Mouse (Mus musculus) NIH3T3 (cell line): Measurements from ENCODE around the gene Yif1b.
"Not testable (repeated sequence)": the region's sequence is repeated elsewhere in the genome, so short reads cannot be mapped to it uniquely, and the experiment has no call there.

Source experiments
- DNase-seq: peaks from one replicate; pipeline ENCODE4 v3.0.0-alpha.2; 2012; ENCODE audit warnings: low read depth

The Yif1b gene

DNA sequence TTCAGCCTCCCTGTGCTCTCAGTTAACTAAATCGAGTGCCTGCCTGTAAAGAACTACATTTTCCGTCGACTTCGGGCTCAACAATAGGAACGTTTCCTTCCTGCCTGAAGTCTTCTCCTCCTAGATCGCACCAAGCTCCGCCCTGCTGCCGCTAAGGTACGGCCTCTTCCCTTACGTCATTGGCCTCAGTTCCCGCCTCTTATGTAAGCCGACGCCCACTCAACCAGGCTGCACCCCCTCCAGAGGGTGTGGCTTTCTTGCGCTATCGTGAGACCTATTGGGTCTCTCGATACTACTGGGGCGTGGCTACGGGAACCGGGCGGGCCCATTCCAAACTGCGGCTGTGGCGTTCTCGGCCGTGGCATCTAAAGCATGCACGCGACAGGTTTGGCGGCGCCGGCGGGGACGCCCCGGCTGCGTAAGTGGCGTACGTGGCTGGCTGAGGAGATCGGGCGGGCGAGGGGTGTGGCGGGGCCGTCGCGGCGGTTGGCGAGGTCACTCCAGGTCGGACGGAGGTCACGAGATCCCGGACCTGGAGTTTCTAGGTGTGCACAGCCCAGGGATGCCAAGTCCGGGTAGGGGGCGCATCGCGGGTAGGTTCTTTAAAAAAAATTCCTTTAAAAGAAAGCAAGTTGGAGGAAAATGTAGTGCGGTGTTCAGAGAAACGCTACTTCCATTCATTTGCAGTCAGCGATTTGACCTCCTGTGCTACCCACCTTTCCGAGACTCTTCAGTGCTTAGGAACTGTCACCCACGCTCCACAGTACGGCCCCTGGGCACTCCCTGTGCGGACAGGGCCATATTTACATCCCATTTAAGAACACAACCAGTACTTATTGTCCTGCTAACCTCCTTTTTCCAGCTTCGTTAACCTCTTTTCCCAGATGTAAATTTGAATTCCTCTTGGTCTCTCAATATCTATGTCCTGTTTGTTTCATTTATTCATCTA lies at the start of gene Yif1b:
Gene Yif1b, plus strand, starts transcription at position 311 of the 949 bp plus-strand sequence.
- DNase-seq: peak; percentile 100

DNA sequence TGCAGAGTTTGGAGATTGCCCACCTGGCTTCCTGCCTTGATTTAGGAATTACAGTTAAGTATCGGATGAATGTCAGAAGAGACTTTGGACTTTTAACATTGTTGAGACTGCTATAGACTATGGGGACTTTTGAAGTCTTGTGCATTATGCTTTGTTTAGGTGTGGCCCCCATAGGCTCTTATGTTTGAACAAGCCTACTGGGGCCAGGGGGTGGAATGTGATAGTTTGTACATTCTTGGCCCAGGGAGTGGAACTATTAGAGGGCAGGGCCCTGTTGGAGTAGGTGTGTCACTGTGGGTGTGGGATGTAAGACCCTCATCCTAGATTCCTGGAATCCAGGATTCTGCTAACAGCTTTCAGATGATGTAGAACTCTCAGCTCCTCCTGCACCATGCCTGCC lies 43.9 kb upstream of the Yif1b start:
- not testable (repeated sequence) for DNase-seq

DNA sequence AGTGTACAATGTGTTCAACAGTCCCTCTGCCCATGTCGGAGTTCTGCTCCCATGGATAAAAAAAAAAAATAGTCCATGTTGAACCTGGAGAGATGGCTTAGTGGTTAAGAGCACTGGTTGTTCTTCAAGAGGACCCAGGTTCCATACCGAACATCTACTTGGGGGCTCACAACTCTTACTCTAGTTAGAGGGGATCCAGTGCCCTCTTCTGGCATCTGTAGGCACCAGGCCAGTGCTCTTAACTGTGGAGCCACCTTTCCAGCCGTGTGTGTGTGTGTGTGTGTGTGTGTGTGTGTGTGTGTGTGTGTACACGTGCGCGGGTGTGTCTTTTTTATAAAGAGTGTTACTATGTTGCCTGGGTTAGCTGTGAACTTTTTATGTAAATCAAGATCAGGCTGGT lies 35.6 kb upstream of the Yif1b start:
- DNase-seq: no peak

DNA sequence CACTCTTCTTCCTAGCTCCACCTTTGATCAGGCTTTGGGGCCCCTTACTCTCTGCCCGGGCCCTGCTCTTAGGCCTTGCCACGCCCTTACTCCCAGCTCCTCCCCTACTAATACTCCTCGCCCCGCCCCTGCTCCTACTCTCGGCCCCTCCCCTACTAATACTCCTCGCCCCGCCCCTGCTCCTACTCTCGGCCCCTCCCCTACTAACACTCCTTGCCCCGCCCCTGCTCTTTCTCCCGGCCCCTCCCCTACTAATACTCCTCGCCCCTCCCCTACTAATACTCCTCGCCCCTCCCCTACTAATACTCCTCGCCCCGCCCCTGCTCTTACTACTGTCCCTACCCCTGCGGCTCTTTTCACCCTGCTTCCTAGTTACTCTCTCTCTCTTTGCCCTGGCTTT lies 27.1 kb upstream of the Yif1b start:
- DNase-seq: peak; percentile 83

DNA sequence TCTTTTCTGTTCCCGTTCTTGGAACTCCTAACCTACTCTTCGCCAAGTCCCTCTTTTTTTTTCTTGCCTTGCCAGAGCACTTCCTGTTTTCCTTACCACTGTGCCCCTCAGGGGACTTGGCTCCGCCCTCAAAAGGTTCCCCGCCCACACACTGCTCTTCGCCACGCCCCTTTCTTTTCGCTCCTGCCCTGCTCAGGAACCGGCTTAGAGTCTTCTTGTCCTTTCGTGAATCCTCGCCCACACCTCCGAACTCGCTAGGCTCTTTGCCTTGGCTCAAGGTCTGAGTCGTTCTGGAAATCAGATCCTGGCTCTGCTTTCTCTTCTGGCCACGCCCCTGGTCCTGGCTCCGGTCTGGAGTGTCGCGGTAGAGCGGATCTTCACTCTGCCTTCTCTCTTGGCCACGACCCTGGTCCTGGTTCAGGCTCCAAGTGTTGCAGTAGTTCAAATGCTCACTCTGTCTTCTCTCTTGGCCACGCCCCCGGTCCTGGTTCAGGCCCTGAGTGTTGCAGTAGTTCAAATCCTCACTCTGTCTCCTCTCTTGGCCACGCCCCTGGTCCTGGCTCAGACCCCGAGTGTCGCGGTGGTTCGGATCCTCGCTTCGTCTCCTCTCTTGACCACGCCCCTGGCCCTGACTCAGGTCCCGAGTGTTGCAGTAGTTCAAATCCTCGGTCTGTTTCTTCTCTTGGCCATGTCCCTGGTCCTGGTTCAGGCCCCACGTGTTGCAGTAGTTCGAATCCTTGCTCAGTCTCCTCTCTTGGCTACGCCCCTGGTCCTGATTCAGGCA lies 26.5 kb upstream of the Yif1b start:
- peak; percentile 96 for DNase-seq

DNA sequence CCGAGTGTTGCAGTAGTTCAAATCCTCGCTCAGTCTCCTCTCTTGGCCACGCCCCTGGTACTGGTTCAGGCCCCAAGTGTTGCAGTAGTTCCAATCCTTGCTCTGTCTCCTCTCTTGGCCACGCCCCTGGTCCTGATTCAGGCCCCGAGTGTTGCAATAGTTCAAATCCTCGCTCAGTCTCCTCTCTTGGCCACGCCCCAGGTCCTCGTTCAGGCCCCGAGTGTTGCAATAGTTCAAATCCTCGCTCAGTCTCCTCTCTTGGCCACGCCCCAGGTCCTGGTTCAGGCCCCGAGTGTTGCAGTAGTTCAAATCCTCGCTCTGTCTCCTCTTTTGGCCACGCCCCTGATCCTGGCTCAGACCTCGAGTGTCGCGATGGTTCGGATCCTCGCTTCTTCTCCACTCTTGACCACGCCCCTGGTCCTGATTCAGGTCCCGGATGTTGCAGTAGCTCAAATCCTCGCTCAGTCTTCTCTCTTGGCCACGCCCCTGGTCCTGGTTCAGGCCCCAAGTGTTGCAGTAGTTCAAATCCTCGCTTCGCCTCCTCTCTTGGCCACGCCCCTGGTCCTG lies 25.8 kb upstream of the Yif1b start:
- peak; percentile 9 for DNase-seq

DNA sequence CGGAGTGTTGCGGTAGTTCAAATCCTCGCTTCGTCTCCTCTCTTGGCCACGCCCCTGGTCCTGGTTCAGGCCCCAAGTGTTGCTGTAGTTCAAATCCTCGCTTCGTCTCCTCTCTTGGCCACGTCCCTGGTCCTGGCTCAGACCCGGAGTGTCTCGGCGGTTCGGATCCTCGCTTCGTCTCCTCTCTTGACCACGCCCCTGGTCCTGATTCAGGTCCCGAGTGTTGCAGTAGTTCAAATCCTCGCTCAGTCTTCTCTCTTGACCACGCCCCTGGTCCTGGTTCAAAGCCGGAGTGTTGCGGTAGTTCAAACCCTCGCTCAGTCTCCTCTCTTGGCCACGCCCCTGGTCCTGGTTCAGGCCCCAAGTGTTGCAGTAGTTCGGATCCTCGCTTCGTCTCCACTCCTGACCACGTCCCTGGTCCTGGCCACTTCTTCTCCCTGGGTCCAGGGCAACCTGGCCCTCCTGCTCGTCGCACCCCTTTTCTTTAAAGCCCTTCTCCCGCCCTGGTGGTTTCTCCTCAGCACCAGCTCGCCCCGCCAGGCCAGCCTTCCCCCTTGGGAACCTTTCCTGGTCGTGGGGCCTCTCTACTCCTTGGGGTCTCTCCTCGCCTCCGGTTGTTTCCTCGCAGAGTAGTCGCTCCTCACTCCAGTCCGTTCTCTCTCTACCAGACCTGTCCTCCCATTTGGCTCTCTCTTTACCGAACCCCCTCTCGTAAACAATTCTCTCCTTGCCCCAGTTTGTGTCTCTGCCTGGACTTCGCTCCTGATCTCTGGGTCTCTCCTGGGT lies 25.2 kb upstream of the Yif1b start:
- DNase-seq: not testable (repeated sequence)

DNA sequence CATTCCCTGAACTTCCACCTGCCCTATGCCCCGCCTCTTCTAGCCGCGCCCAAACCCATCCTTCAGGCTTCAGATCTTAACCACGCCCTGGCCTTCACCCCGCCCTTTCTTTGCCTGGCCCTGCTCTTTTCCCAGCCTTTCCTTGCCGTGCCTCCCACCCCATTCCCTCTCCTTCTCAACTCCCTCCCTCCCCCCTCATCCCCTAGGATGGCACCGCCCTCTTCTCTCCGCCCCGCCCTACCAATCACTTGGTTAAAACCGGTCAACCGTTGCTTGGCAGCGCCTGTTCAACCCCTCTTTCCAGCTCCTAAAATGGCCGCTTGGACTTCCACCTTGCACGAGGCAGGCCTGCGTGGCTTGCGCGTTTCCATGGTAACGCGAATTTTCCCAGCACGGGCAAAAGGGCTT lies 24.4 kb upstream of the Yif1b start, which contains the start of gene Catsperg1:
Gene Catsperg1, minus strand, starts transcription at position 361 of the 408 bp plus-strand sequence.
- DNase-seq: no peak

DNA sequence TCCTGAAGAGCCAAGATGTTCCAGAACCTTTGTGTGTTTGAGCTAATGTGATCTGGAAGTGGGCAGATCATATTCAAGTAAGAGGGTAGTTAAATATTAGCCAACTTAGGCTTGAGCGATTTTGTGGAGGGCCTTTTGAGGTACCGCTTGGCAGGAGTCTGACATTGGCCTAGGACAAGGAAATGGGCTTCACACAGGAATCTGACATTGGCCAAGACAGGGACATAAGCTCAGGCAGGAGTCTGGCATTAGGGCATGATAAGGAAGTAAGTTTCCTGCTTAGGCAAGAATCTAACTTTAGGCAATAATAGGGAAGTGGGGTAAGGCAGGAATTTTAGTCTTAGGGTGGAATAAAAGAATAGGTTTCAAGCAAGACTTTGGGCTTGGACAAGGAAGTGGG lies 23.9 kb upstream of the Yif1b start:
- DNase-seq: no peak

DNA sequence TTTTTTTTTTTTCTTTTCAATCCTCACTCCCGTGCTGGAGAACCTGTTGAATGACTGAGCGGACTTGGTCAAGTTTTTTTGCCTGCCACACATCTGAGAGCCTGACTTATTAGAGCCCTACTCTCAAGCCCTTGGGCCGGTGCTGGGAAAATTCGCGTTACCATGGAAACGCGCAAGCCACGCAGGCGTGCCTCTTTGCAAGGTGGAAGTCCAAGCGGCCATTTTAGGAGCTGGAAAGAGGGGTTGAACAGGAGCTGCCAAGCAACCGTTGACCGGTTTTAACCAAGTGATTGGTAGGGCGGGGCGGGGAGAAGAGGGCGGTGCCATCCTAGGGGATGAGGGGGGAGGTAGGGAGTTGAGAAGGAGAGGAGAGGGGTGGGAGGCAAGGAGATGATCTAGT lies 23.3 kb upstream of the Yif1b start:
- DNase-seq: no peak

DNA sequence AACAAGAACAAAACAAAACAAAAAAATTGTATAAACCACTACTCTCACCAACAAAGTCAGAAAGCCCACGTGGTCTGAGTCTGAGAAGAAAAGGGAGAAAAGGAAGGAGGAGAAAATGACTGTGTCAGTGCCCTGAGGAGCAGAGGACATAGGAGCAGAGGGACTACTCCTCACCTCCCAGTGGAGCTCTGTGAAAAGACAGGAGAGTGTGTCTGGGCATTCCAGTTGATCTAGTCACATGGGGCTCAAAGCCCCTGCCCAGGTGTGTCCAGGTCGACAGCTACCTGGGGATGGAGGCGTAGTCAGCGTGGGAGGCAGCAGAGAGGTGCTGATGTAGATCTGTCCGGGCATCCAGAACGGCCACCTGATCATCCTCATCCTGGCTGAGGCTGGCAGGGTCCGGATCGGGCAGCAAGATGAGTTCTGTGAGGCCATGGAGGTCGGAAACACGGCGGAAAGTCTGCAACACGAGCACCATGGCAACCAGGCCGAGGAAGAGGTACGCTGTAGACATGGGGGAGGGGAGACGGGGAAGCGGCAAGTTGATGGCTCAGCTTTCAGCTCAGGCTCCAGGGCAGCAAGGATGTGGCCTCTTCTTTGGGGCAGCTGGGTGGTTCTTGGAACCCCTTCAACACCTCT lies 13.3 kb upstream of the Yif1b start:
- DNase-seq: no peak

DNA sequence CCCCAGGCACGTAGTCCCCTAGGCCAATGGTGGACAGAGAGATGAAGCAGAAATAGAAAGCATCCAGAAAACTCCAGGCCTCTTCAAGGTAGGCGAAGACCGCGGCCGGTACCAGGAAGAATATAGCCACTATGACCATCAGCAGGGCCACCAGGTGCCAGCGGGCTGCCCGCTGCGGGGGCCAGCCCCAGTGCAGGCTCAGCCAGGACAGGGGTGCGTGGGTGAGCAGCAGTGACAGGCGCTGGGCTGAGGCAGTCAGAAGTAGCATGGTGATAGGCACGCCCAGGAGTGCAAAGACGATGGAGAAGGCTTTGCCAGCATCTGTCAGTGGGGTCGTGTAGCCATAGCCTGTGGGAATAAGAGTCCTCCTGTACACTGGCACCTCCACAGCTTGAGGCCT lies 12.6 kb upstream of the Yif1b start:
- no peak for DNase-seq

DNA sequence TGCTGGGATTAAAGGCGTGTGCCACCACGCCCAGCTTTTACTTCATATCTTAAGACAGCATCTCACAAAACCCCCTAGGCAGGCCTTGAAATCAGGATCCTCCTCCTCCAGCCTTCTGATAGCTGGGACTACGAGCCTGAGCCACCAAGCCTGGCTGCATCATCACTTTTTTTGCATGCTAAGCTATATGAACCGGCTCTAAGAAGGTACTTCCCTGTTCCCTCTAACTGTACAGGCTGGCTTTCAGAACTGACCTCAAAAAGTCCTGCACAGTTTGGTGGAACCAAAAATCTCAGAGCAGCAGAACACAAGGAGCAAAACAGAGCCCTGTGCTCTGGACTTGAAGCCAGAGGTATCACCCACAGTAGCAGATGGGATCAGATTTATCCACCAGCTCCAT lies 9.9 kb upstream of the Yif1b start:
- DNase-seq: no peak

DNA sequence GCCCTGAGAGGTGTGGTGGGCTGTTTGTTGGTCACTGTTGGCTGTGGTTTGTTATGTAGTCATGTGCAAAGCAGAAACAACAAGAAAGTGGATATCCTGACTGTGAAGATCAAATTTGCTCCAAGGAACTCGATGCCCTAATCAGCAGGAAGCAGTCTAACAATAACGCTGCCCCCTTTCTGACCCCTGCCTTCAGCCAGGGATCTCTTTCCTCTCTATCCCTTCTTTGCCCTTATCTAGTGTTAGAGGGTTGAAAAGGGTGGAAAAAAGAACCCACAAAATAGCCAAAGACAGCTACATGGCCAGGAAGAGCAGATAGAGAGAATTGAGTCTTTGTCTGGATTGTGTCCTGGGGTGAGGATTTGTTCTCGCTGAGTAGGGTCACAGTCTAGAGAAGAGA lies 7.6 kb upstream of the Yif1b start:
- DNase-seq: no peak

DNA sequence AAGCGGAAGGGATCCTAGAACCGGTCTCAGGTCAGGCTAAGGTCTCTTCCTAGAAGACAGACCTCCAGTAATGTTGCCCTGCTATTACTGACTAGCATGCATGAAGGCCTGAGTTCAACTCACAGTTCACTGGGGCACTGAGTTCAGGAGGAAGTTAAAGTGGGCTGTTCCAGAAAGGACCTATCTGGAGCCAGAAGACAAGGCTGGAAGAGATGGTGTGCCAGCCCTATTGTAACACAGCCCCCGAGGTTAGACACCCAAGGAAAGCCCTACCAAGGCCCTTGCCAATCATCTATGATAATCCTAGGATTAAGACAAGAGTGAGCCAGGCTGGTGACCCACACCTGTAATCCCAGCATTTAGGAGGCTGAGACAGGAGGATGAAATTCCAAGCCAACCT lies 6.6 kb upstream of the Yif1b start:
- DNase-seq: no peak

DNA sequence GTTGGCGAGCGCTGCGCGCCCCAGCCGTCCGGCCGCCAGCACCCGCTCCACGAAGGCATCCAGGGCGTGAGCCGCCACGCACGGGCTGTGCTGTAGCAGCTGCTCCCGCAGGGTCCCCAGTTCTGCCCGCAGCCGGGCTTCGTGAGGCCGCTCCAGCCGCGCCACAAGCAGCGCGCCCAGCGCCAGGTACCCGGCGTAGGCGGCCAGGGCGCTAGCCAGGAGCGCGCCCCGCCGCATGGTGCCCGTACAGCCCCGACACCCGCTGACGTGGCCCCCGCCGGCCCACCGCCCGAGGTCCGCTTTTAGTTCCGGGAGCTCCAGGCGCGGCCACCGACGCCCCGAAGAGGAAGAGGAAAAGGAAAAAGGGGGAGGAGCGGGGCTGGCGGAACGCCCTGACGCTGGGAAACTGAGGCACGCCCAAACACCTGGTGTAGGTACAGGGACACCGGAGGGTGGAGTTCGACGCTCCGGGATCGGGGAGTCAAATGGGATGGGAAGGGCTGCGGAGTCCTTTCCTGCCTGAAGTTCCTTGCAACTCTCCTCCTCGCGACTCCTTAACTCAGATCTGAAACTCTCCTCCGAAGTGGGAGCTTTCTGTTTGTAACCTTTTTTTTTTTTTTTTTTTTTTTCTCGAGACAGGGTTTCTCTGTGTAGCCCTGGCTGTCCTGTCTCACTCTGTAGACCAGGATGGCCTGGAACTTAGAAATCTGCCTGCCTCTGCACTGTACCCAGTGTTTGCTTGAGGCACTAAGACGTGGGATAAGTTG lies 5.7 kb upstream of the Yif1b start, which contains the start of gene Kcnk6:
Gene Kcnk6, minus strand, starts transcription at position 269 of the 767 bp plus-strand sequence.
- DNase-seq: no peak

DNA sequence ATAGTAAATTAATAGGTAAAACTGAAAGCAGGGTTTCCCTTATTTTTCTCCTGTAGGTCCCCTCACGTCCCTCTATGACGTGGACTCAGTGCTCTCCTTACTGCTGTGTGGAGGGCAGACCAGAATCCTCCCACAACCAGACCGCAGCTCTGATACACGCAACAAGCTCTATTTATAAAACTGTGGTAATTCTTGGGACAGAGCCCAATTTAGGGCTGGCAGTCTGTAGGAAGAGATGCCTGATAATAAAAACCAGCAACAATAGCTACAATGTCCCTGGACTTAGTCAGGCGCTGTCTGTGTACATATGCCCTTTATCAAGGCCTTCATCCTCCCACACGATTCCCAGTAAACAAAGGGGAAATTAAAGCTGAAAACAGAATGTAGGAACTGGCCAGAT lies 4.4 kb upstream of the Yif1b start:
- DNase-seq: peak; percentile 93

DNA sequence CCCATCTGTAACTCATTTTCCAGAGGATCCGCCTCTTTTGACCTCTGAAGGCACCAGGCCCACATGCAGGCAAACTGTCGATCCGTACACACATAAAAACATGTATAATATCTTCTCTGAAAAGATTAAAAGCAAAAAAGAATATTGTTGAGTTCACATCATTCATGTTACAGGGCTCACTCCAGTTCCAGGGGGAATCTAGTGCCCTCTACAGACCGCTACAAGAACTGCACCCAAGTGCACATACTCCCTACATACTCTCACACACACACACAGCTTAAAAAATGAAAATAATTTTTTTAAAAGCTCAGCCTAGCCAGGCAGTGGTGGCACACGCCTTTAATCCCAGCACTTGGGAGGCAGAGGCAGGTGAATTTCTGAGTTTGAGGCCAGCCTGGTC lies 3.5 kb upstream of the Yif1b start:
- peak; percentile 58 for DNase-seq

DNA sequence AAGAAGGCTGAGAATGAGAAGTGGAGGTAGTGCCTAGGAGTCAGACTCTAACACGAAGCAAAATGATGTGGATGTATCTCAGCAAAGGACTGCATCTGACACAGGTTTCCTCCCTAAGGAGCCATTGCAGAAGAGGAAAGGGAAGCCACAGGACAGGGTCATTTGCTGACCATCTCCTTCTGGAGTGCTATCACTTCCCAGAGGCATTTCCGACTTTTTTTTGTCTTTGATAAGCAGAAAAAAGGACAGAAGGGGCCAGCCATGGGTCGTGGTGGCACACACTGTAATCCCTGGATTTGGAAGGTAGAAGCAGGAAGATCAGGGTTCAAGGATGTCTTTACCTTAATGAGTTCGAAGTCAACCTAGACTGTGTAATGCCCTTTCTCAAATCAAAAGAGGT lies 1.5 kb upstream of the Yif1b start:
- DNase-seq: no peak

DNA sequence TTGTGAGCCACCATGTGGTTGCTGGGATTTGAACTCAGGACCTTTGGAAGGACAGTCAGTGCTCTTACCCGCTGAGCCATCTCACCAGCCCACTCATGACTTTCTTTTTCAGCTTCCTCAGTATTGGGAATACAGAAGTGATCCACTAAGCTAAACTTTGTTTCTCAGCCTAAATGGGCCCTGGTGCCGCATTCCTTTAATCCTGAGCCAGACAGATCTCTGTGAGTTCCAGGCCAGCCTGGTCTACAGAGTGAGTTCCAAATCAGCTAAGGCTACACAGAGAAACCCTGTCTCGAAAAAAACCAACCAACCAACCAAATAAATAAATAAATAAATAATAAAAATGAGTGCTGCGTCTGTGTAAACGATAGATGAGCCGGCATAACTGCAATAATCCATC lies 533 bp upstream of the Yif1b start:
- DNase-seq: not testable (repeated sequence)
